Mouse (Mus musculus) cerebellum, adult 9-11 months (tissue): ENCODE results near the gene Flt3l.
"Not testable (repeated sequence)": the region's sequence is repeated elsewhere in the genome, so short reads cannot be mapped to it uniquely, and the experiment has no call there.

Experiments used
- DNase-seq: peaks from one replicate; pipeline ENCODE4 v3.0.0; 2022

Gene Flt3l

GRCm38 (mm10) chr7:45162996-45163615 lies 26.9 kb upstream of the Flt3l start:
- DNase-seq, result peak; percentile 61

- no peak for DNase-seq
Measured at GRCm38 (mm10) chr7:45162551-45162950, 26.3 kb upstream of the Flt3l start.

GRCm38 (mm10) chr7:45161612-45162473 lies 25.6 kb upstream of the Flt3l start:
- DNase-seq, result peak; percentile 99

DNA sequence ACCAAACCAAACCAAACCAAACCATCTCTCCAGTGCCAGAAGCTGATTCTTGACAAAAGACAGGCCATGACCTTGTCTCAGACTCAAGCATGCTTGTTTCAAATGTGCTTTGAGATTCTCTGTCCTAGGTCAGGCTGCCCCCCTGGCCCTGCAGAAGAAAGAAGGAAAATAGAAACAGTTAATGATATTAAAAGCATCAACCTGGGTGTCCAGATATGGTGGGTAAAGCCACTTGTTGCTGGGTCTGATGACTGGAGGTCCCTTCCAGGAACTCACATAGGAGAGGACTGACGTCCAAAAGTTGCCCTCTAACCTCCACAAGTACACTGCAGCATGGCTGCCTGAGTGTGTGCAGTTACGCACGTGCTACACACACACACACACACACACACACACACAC lies 24.6 kb upstream of the Flt3l start:
- DNase-seq, result peak; percentile 61

GRCm38 (mm10) chr7:45160316-45160800 lies 24.1 kb upstream of the Flt3l start:
- DNase-seq, result no peak

GRCm38 (mm10) chr7:45158991-45159390 lies 22.8 kb upstream of the Flt3l start:
- peak; percentile 63 for DNase-seq

DNA sequence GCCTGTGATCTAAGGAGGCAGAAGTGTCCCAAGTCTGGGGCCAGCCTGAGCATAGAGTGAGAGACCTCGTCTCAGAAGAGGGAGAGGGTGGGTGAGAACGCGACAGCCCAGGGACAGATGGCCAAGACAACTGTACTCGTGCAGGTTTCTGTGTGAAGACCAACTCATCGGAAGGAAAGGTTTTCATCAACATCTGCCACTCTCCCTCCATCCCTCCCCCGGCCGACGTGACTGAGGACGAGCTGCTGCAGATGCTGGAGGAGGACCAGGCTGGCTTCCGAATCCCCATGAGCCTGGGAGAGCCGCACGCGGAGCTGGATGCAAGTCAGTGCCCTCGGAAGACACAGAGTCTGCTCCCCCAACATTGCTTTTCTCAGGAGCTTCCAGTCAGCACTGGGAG lies 21.2 kb upstream of the Flt3l start:
- peak; percentile 56 for DNase-seq

DNA sequence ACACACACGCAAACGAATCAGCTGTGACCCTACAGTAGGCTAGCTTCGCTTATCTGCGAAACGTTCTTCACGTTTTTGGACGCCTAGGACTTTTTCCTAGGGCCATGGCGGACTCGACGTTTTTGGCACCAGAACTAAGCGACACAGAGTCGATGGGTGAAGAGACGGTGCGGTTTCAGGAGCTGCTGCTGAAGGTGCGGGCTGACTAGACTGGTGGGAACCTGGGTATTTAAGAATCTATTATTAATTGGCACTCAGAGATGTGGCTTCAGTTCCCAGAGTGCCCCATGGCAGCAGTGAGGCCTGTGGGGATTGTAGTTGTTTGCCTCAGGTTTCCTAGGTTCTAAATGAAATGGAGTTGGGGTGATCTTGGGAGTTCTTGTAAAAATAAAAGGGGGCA lies 20.0 kb upstream of the Flt3l start:
- peak; percentile 51 for DNase-seq

DNA sequence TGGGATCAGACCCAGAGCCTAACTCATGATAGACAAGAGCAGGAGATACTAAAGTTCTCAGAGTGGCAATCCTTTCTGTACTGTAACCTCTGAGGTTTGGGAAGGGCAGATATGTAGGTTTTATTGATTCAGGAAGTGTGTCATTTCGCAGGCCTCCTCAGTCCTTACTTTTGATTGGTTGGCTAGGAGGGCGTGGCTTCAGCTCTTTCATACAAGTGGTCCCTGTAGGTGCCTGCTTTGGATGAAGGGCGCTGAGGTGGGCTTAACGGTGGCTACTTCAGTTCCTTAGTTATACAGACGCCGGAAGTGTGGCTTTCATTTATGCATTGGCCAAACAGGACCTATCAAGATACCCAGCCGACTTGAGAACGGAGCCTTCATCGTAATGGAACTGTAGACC lies 19.4 kb upstream of the Flt3l start:
- DNase-seq, result peak; percentile 58

- DNase-seq, result peak; percentile 81
Measured at GRCm38 (mm10) chr7:45154993-45155514, 18.8 kb upstream of the Flt3l start.

DNA sequence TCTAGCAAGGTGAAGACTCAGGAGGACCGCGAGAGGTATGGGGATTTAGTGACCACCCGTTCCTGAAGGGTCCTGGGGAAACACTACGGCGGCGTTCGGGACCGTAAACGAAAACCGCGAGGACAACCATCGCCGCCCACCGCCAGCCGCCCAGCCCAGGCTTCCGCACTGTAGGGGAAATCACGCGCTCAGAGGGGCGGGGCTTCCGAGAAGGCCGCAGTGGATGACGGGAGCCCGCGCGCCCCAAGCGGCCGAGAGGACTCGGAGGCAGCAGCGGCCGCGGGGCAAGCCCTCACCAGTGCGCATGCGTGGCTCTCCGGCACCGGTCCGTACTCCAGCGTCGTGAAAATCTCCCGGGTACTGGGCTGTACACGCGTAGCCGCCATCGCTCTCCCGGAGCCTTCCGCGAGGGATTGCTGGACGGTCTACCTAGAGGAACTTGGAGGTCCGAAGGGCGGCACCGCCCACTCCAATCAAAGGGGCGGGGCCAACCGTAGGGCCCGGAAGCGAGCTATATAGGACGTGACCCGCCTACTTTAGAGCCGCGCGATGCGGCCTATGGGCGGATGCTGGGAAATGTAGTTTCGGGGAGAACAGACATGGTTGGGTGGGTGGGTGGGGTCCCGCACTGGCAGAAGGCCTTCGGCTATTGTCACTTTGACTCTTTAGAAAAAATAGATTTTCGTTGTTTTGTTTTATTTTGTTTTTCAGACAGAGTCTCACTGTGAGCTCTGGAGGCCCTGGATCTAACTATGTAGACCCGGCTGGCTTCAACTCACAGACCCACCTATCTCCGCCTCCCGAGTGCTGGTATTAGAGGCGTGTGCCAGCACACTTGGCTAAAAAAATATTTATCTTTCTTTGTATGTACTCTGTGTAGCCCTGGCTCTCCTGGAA lies 18.1 kb upstream of the Flt3l start, which contains the start of the genes Pih1d1 and Aldh16a1:
Pih1d1 (plus strand) TSS at position 208 of the 897 bp plus-strand sequence.
Aldh16a1 (minus strand) TSS at position 489 of the 897 bp plus-strand sequence.
- peak; percentile 97 for DNase-seq

- DNase-seq, result no peak
Measured at GRCm38 (mm10) chr7:45153586-45153985, 17.4 kb upstream of the Flt3l start.

- DNase-seq, result not testable (repeated sequence)
Measured at GRCm38 (mm10) chr7:45153052-45153451, 16.8 kb upstream of the Flt3l start.

DNA sequence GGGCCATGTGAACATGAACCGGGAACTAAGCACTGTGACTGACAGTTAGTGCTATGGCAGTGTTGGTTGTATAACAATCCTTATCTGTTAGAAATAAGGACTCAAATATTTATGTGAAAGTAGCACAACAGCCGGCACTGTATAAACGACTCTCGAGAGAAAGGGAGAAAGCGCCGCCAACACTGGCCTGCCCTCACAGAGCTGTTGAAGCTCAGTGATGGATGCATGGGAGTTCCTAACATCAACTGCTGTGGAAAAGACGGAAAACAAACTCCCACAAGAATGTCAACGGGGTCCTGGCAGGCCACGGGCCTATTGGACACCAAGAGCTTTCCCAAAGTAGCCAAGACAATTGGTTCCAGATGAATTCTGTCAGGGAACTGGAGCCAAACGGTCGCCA lies 15.1 kb upstream of the Flt3l start:
- DNase-seq, result peak; percentile 43

DNA sequence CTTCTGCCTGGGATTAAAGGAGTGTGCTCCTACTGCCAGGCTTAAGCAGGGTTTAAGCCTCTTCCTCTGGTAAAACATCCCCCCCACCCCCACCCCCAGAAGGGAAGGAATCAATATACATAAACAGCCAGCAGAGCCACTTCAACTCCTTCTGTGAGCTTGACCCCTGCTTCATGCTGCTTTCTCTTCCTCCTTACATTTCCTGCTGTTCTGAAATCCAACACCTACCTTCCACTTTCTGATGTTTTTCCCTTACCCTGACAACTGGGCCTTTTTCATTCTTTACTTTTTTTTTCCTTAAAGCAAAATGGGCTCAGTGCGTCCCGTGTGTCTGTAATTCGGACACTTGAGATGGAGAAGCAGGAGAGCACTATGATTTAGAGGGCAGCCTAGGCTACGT lies 14.1 kb upstream of the Flt3l start:
- DNase-seq, result no peak

- DNase-seq, result peak; percentile 37
Measured at GRCm38 (mm10) chr7:45149545-45149944, 13.3 kb upstream of the Flt3l start.

GRCm38 (mm10) chr7:45148534-45149098 lies 12.4 kb upstream of the Flt3l start:
- no peak for DNase-seq

DNA sequence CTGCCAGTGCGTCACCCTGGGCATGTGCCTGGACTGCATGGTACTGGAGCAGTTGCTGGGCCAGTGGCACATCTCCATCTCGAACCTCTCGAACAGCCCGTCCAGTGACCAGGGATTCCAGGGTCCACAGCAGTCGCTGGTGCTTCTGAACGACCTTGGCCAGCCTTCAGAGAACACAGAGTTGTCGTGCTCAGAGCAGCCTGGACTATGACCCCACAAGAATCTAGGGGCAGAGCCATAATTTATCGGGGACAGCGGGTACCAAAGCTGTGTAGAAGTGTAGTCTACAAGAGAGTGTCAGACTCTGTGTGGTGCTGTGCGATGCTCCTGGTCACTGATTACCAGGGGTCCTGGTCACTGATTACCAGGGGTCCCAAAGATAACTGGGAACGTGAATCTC lies 11.7 kb upstream of the Flt3l start:
- DNase-seq, result peak; percentile 25

- peak; percentile 28 for DNase-seq
Measured at GRCm38 (mm10) chr7:45147267-45147666, 11.0 kb upstream of the Flt3l start.

DNA sequence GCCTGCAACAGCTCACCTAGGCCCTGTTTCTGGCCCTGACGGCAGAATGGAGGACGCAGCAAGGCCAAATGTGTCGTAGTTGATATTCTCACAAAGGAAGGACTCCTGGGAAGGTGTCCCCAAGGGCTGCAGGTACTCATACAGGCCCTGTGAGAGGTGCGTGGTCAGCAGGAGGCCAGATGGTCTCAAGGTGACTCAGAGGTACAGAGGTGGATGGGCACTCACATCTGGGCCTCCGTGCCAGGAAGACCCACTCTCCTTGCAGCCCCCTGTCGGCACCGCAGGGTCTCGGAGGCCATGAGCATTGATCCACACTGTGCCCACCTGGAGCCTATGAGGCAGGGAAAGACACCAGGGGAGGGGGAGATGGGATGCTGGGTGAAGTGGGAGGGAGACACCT lies 9.2 kb upstream of the Flt3l start:
- DNase-seq, result peak; percentile 25

GRCm38 (mm10) chr7:45144368-45145174 lies 8.3 kb upstream of the Flt3l start:
- DNase-seq, result no peak
